Comparison of ENCODE assay signal across 25 mouse cellular contexts in the genomic region with DNA sequence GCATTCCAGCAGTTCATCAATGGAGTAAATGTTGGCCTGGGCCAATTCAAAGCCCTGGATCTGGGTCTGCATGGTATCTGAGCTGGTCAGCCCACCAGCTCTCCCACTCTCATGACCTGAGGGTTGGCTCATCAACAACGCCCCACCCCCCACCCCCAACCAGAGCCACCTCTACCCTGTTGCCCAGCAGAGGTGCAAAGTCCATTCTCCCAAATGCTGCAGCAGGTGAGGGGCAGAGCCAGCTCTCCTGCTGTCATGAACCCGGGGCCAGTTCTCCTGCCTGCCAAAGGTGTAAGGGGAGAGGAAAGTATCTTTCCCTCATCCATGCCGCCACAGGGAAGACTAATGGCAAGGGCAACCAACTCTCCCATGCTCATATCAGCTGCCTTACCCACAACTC. TPM values are rescaled to one million over a fixed set of nuclear protein-coding genes. Genes with fewer than 3 reads are reported as not detected.
"Had no signal": no experiment of that assay in that cellular context is flagged by ENCODE, and none has a peak within 500 bp of the region (broad histone marks: within the 10 kb centered on the region; RNA-seq: fewer than 3 reads in every experiment).

No protein-coding gene starts in this region.

- H3K36me3 ChIP-seq: heart, embryonic 10.5 days; heart, embryonic 13.5 days; heart, embryonic 15.5 days; hindbrain, embryonic 13.5 days; hindbrain, embryonic 15.5 days; kidney, embryonic 15.5 days; limb, embryonic 10.5 days; limb, embryonic 12.5 days had no signal

- H3K4me2 ChIP-seq: heart, embryonic 13.5 days; heart, embryonic 15.5 days; hindbrain, embryonic 13.5 days; hindbrain, embryonic 15.5 days; kidney, embryonic 15.5 days; limb, embryonic 12.5 days had no signal

- DNase-seq: gastrocnemius, adult 2 months; gastrocnemius, postnatal 10 days; gastrocnemius, postnatal 25 days; heart, adult 18-20 months; heart, postnatal 14 days; heart, postnatal 36 days; kidney, adult 11 months; kidney, adult 8-10 months; kidney, postnatal 14 days; layer of hippocampus, adult 9-11 months; layer of hippocampus, postnatal 36 days had no signal

- H3K27ac ChIP-seq: gastrocnemius, adult 2 months; heart, embryonic 10.5 days; heart, embryonic 13.5 days; heart, embryonic 15.5 days; hindbrain, embryonic 13.5 days; hindbrain, embryonic 15.5 days; hindbrain, postnatal 0 days; kidney, embryonic 15.5 days; kidney, postnatal 0 days; limb, embryonic 10.5 days; limb, embryonic 12.5 days; liver, embryonic 14.5 days had no signal

- ATAC-seq: hindbrain, postnatal 0 days; intestine, embryonic 16.5 days had no signal

- H3K4me3 ChIP-seq: gastrocnemius, adult 2 months; heart, embryonic 10.5 days; heart, embryonic 13.5 days; heart, embryonic 15.5 days; hindbrain, embryonic 13.5 days; hindbrain, embryonic 15.5 days; kidney, embryonic 15.5 days; limb, embryonic 10.5 days; limb, embryonic 12.5 days had no signal

- H3K4me1 ChIP-seq: heart, embryonic 10.5 days; heart, embryonic 13.5 days; heart, embryonic 15.5 days; hindbrain, embryonic 13.5 days; limb, embryonic 10.5 days; limb, embryonic 12.5 days had no signal

- H3K27me3 ChIP-seq: heart, embryonic 13.5 days had no signal

- H3K9ac ChIP-seq: heart, embryonic 13.5 days; heart, embryonic 15.5 days; hindbrain, embryonic 13.5 days; hindbrain, embryonic 15.5 days; kidney, embryonic 15.5 days; limb, embryonic 12.5 days; liver, embryonic 14.5 days had no signal

- H3K9me3 ChIP-seq: heart, embryonic 10.5 days; heart, embryonic 13.5 days; heart, embryonic 15.5 days; hindbrain, embryonic 13.5 days; hindbrain, embryonic 15.5 days; kidney, embryonic 15.5 days; limb, embryonic 10.5 days; limb, embryonic 12.5 days had no signal

RNA-seq across cellular contexts. Expression of gene Fam81a, which starts 5.3 kb away (rescaled TPM):
- total RNA-seq: granulocyte monocyte progenitor cell, adult 5-6 weeks; hematopoietic stem cell, adult 5-6 weeks had no signal
